Mouse (Mus musculus): Measurements from ENCODE around the gene Ctns. TPM values are rescaled to one million over a fixed set of nuclear protein-coding genes. Genes with fewer than 3 reads are reported as not detected.

Ctns gene
- polyA plus RNA-seq, 1 experiment from 2014 or later = 19.8 TPM

DNA sequence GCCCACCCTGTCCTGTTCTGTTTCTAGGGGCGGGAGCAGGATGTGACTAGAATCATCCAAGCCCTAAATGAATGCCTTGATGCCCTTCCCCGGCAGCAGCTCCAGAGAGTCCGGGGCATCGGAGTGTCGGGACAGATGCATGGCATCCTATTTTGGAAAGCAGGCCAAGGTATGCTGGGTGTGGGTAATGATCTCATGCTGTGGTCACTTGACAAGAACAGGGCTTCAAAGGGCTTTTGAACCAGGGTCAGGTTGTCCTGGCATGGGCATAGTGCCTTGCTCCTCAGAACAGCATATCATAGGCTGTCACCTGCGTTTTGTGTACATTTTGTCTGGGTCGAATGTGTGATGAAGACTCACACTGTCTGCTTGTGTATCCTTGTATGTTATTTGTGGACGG lies 5.1 kb upstream of the Ctns start:
- H3K9ac ChIP-seq (ENCODE audit: low read length) = no peak overlapping the region
- H3K4me3 ChIP-seq (ENCODE audit: low read depth, low read length) = no peak overlapping the region
- no peak for ATAC-seq (replicated peaks; ENCODE audit: low FRiP score)
- no peaks in the 10 kb centered on the region for H3K36me3 ChIP-seq (ENCODE audit: control insufficient read depth, insufficient read depth, low read length)
- H3K9me3 ChIP-seq (ENCODE audit: control insufficient read depth, low read length) = no peaks in the 10 kb centered on the region
- H3K4me2 ChIP-seq (ENCODE audit: low read depth, low read length, severe bottlenecking) = no peak overlapping the region
- no peak for DNase-seq (ENCODE audit: low spot score)
- no peaks in the 10 kb centered on the region for H3K27me3 ChIP-seq (ENCODE audit: control insufficient read depth, insufficient read depth, low read length)
- no peak overlapping the region for H3K27ac ChIP-seq (ENCODE audit: low read depth, low read length)
- 87% methylated on average over 8 of the region's 8 CpGs for WGBS
- peaks cover 4% of the 10 kb centered on the region; the same call in 1 of the 2 replicates for H3K4me1 ChIP-seq (replicated peaks; ENCODE audit: control insufficient read depth, insufficient read depth, low read length)

- Histone ChIP-seq H3K9ac (ENCODE audit: low read length) (no peak overlapping the region), H3K4me2 (ENCODE audit: low read depth, low read length, severe bottlenecking) (no peak overlapping the region), H3K36me3 (ENCODE audit: control insufficient read depth, insufficient read depth, low read length) (no peaks in the 10 kb centered on the region), H3K27me3 (ENCODE audit: control insufficient read depth, insufficient read depth, low read length) (no peaks in the 10 kb centered on the region), H3K27ac (ENCODE audit: low read depth, low read length) (no peak overlapping the region), H3K4me3 (ENCODE audit: low read depth, low read length) (no peak overlapping the region), H3K9me3 (ENCODE audit: control insufficient read depth, low read length) (no peaks in the 10 kb centered on the region), H3K4me1 (replicated peaks; ENCODE audit: control insufficient read depth, insufficient read depth, low read length) (peaks cover 4% of the 10 kb centered on the region; the same call in 1 of the 2 replicates)
- ATAC-seq (replicated peaks; ENCODE audit: low FRiP score) (no peak), DNase-seq (ENCODE audit: low spot score) (no peak)
- WGBS = 39% methylated on average over 4 of the region's 4 CpGs
Measured at GRCm38 (mm10) chr11:73201597-73201996, 2.8 kb upstream of the Ctns start.

- no peaks in the 10 kb centered on the region for H3K9me3 ChIP-seq (ENCODE audit: control insufficient read depth, low read length)
- WGBS = 80% methylated on average over 2 of the region's 2 CpGs
- H3K9ac ChIP-seq (ENCODE audit: low read length) = no peak overlapping the region
- no peak overlapping the region for H3K4me2 ChIP-seq (ENCODE audit: low read depth, low read length, severe bottlenecking)
- no peak for ATAC-seq (replicated peaks; ENCODE audit: low FRiP score)
- DNase-seq (ENCODE audit: low spot score) = no peak
- no peaks in the 10 kb centered on the region for H3K36me3 ChIP-seq (ENCODE audit: control insufficient read depth, insufficient read depth, low read length)
- peaks cover 4% of the 10 kb centered on the region; the same call in 1 of the 2 replicates for H3K4me1 ChIP-seq (replicated peaks; ENCODE audit: control insufficient read depth, insufficient read depth, low read length)
- no peak overlapping the region for H3K27ac ChIP-seq (ENCODE audit: low read depth, low read length)
- no peaks in the 10 kb centered on the region for H3K27me3 ChIP-seq (ENCODE audit: control insufficient read depth, insufficient read depth, low read length)
- H3K4me3 ChIP-seq (ENCODE audit: low read depth, low read length) = no peak overlapping the region
Measured at GRCm38 (mm10) chr11:73201021-73201420, 2.2 kb upstream of the Ctns start.

- H3K27ac ChIP-seq (ENCODE audit: low read depth, low read length) = no peak overlapping the region
- no peaks in the 10 kb centered on the region for H3K9me3 ChIP-seq (ENCODE audit: control insufficient read depth, low read length)
- H3K27me3 ChIP-seq (ENCODE audit: control insufficient read depth, insufficient read depth, low read length) = no peaks in the 10 kb centered on the region
- peak overlapping the region; percentile 47 for H3K4me3 ChIP-seq (ENCODE audit: low read depth, low read length)
- ATAC-seq (replicated peaks; ENCODE audit: low FRiP score) (no peak), DNase-seq (ENCODE audit: low spot score) (no peak)
- 4% methylated on average over 12 of the region's 12 CpGs for WGBS
- peaks cover 4% of the 10 kb centered on the region; the same call in 1 of the 2 replicates for H3K4me1 ChIP-seq (replicated peaks; ENCODE audit: control insufficient read depth, insufficient read depth, low read length)
- H3K36me3 ChIP-seq (ENCODE audit: control insufficient read depth, insufficient read depth, low read length) = no peaks in the 10 kb centered on the region
- H3K9ac ChIP-seq (ENCODE audit: low read length) = peak overlapping the region; percentile 59
- peak overlapping the region; percentile 89 for H3K4me2 ChIP-seq (ENCODE audit: low read depth, low read length, severe bottlenecking)
Measured at GRCm38 (mm10) chr11:73199879-73200278, 1.0 kb upstream of the Ctns start.

- H3K4me3 ChIP-seq (ENCODE audit: low read depth, low read length) = peak within 1 kb of the TSS; percentile 47
- DNase-seq (ENCODE audit: low spot score) = peak; percentile 95
- H3K4me2 ChIP-seq (ENCODE audit: low read depth, low read length, severe bottlenecking) = peak within 1 kb of the TSS; percentile 89
- H3K36me3 ChIP-seq (ENCODE audit: control insufficient read depth, insufficient read depth, low read length) = no peaks in the 10 kb centered on the region
- H3K9me3 ChIP-seq (ENCODE audit: control insufficient read depth, low read length) = no peaks in the 10 kb centered on the region
- H3K9ac ChIP-seq (ENCODE audit: low read length) = peak within 1 kb of the TSS; percentile 63
- WGBS = under 1% methylated on average over 32 of the region's 32 CpGs
- ATAC-seq (replicated peaks; ENCODE audit: low FRiP score) = peak; percentile 97
- H3K4me1 ChIP-seq (replicated peaks; ENCODE audit: control insufficient read depth, insufficient read depth, low read length) = peaks cover 4% of the 10 kb centered on the region; the same call in 1 of the 2 replicates
- H3K27ac ChIP-seq (ENCODE audit: low read depth, low read length) = no peak within 1 kb of the TSS
- H3K27me3 ChIP-seq (ENCODE audit: control insufficient read depth, insufficient read depth, low read length) = no peaks in the 10 kb centered on the region
Measured at GRCm38 (mm10) chr11:73199230-73199712, 429 bp upstream of the Ctns start, which contains the start of gene Shpk. Shpk (plus strand) TSS chr11:73199460.

- peak overlapping the region; percentile 63; the same call in 1 of the 2 replicates for H3K9ac ChIP-seq (ENCODE audit: low read length)
- WGBS = 7% methylated on average over 1 of the region's 1 CpGs
- no peaks in the 10 kb centered on the region for H3K36me3 ChIP-seq (ENCODE audit: control insufficient read depth, insufficient read depth, low read length)
- H3K4me3 ChIP-seq (ENCODE audit: low read depth, low read length) = peak overlapping the region; percentile 47
- DNase-seq (ENCODE audit: low spot score) (no peak), ATAC-seq (replicated peaks; ENCODE audit: low FRiP score) (no peak)
- H3K9me3 ChIP-seq (ENCODE audit: control insufficient read depth, low read length) = no peaks in the 10 kb centered on the region
- H3K4me2 ChIP-seq (ENCODE audit: low read depth, low read length, severe bottlenecking) = peak overlapping the region; percentile 89
- peaks cover 4% of the 10 kb centered on the region; the same call in 1 of the 2 replicates for H3K4me1 ChIP-seq (replicated peaks; ENCODE audit: control insufficient read depth, insufficient read depth, low read length)
- no peak overlapping the region for H3K27ac ChIP-seq (ENCODE audit: low read depth, low read length)
- no peaks in the 10 kb centered on the region for H3K27me3 ChIP-seq (ENCODE audit: control insufficient read depth, insufficient read depth, low read length)
Measured at GRCm38 (mm10) chr11:73198190-73198589, 652 bp downstream of the Ctns start.

DNA sequence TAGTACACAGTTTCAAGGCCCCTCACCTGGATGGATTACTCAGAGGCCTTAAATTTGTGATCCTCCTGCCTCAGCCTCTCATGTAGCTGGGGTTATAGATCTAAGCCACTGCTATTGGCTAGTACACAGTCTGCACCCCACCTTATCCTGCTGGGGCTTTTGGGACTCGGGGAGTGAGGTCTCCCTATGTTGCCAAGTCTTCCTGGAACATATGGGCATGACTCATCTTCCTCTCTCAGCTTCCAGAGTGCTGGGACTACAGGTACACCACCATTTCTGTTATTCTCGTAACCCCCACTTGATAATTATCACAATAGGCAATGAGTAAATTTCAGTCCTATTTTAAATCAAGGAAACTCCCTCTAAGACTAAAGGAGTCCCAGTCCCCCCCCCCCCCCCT lies 4.4 kb downstream of the Ctns start:
- H3K4me3 ChIP-seq (ENCODE audit: low read depth, low read length) = no peak overlapping the region
- no peak for ATAC-seq (replicated peaks; ENCODE audit: low FRiP score)
- 76% methylated on average over 2 of the region's 2 CpGs for whole genome bisulfite sequencing
- no peaks in the 10 kb centered on the region for H3K27me3 ChIP-seq (ENCODE audit: control insufficient read depth, insufficient read depth, low read length)
- DNase-seq (ENCODE audit: low spot score) = no peak
- H3K9ac ChIP-seq (ENCODE audit: low read length) = no peak overlapping the region
- no peaks in the 10 kb centered on the region for H3K36me3 ChIP-seq (ENCODE audit: control insufficient read depth, insufficient read depth, low read length)
- H3K4me1 ChIP-seq (replicated peaks; ENCODE audit: control insufficient read depth, insufficient read depth, low read length) = peaks cover under 1% of the 10 kb centered on the region; the same call in 1 of the 2 replicates
- H3K27ac ChIP-seq (ENCODE audit: low read depth, low read length) = no peak overlapping the region
- no peaks in the 10 kb centered on the region for H3K9me3 ChIP-seq (ENCODE audit: control insufficient read depth, low read length)
- no peak overlapping the region for H3K4me2 ChIP-seq (ENCODE audit: low read depth, low read length, severe bottlenecking)

DNA sequence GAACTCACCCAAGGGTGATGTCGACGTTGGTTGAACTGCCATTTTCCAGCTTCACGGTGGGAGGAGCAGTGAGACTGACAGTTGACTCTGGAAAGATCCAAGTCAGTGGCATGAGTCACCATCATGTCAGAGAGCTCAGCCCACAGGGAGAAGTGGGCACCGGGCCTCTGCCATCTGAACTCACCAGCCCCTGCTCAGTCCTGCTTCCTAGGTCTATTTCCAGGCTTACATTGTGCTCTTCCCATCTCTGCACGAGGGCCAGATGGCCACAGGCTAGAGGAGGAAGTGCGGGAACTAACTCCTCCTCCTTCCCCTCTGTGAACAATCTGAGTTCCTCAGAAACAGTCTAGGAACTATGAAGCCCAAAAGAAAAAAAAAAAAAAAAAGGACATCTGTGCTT lies 5.8 kb downstream of the Ctns start:
- DNase-seq (ENCODE audit: low spot score) (no peak), ATAC-seq (replicated peaks; ENCODE audit: low FRiP score) (no peak)
- no peak overlapping the region for H3K27ac ChIP-seq (ENCODE audit: low read depth, low read length)
- no peak overlapping the region for H3K4me3 ChIP-seq (ENCODE audit: low read depth, low read length)
- 75% methylated on average over 6 of the region's 6 CpGs for WGBS
- no peaks in the 10 kb centered on the region for H3K4me1 ChIP-seq (replicated peaks; ENCODE audit: control insufficient read depth, insufficient read depth, low read length)
- no peaks in the 10 kb centered on the region for H3K9me3 ChIP-seq (ENCODE audit: control insufficient read depth, low read length)
- H3K9ac ChIP-seq (ENCODE audit: low read length) = no peak overlapping the region
- H3K27me3 ChIP-seq (ENCODE audit: control insufficient read depth, insufficient read depth, low read length) = no peaks in the 10 kb centered on the region
- H3K36me3 ChIP-seq (ENCODE audit: control insufficient read depth, insufficient read depth, low read length) = no peaks in the 10 kb centered on the region; the same call in 1 of the 2 replicates
- H3K4me2 ChIP-seq (ENCODE audit: low read depth, low read length, severe bottlenecking) = no peak overlapping the region

DNA sequence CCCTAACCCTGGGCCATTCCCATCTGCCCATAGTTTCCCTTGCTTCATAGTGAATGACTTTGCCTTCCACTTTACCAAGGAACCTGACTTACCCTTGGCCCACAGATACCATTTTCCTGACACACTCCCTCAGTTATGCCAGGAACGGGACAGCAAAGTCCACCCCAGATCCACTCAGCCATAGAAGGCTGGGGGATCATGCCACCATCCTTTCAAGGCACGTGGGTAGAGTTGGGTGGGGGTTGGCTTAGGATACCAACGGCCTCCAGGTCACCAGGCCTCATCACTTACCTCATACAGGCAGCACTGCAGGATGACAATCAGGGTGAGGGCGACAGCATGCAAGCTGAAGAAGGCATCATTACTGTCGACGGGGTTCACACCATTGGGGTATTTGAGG lies 11.6 kb downstream of the Ctns start:
- no peak overlapping the region for H3K27ac ChIP-seq (ENCODE audit: low read depth, low read length)
- H3K4me2 ChIP-seq (ENCODE audit: low read depth, low read length, severe bottlenecking) = no peak overlapping the region
- H3K36me3 ChIP-seq (ENCODE audit: control insufficient read depth, insufficient read depth, low read length) = no peaks in the 10 kb centered on the region; the same call in 1 of the 2 replicates
- no peaks in the 10 kb centered on the region for H3K9me3 ChIP-seq (ENCODE audit: control insufficient read depth, low read length)
- DNase-seq (ENCODE audit: low spot score) (no peak), ATAC-seq (replicated peaks; ENCODE audit: low FRiP score) (no peak)
- no peaks in the 10 kb centered on the region for H3K27me3 ChIP-seq (ENCODE audit: control insufficient read depth, insufficient read depth, low read length)
- no peak overlapping the region for H3K4me3 ChIP-seq (ENCODE audit: low read depth, low read length)
- no peak overlapping the region for H3K9ac ChIP-seq (ENCODE audit: low read length)
- H3K4me1 ChIP-seq (replicated peaks; ENCODE audit: control insufficient read depth, insufficient read depth, low read length) = no peaks in the 10 kb centered on the region
- 92% methylated on average over 6 of the region's 6 CpGs for WGBS

Measured in forebrain, embryonic 11.5 days (tissue).